Mouse (Mus musculus) bone marrow macrophage, adult 2 months (primary cell): ENCODE data around the gene Gm4969. TPM values are rescaled to one million over a fixed set of nuclear protein-coding genes. Genes with fewer than 3 reads are reported as not detected.
A peak's percentile ranks its signal among the peaks of the same experiment; 100 is the strongest.
"Not testable (repeated sequence)": the region's sequence is repeated elsewhere in the genome, so short reads cannot be mapped to it uniquely, and the experiment has no call there.

Experiments used
- H3K27ac ChIP-seq: 2 replicates; pipeline ENCODE4 v1.5.1; 2012; ENCODE audit warnings: low read depth, low read length; ENCODE audit not compliant: insufficient read depth
- H3K4me1 ChIP-seq: 2 replicates; pipeline ENCODE4 v1.6.1; 2012; ENCODE audit warnings: low read length; ENCODE audit not compliant: control insufficient read depth, insufficient read depth
- H3K4me3 ChIP-seq: 2 replicates; pipeline ENCODE4 v1.5.1; 2012; ENCODE audit warnings: mild to moderate bottlenecking, low read length, moderate library complexity; ENCODE audit not compliant: insufficient read depth
- CTCF ChIP-seq: IDR thresholded peaks from 2 replicates; pipeline ENCODE4 v1.5.1; 2012; ENCODE audit warnings: low read depth, mild to moderate bottlenecking, low read length, moderate library complexity
- POLR2A ChIP-seq: IDR thresholded peaks from 2 replicates; pipeline ENCODE4 v1.6.1; 2012; ENCODE audit warnings: mild to moderate bottlenecking, low read depth, low read length, borderline replicate concordance
- polyA plus RNA-seq: library from polyadenylated mRNA; stranded (reverse); fragments of >200 nt; gene quantifications from 2 replicates; pipeline ENCODE4 v1.2.4, GENCODE M21; 2012; ENCODE audit not compliant: missing spikeins, insufficient read depth, insufficient read length

Gm4969 gene
- polyA plus RNA-seq, 1 experiment = not detected

DNA sequence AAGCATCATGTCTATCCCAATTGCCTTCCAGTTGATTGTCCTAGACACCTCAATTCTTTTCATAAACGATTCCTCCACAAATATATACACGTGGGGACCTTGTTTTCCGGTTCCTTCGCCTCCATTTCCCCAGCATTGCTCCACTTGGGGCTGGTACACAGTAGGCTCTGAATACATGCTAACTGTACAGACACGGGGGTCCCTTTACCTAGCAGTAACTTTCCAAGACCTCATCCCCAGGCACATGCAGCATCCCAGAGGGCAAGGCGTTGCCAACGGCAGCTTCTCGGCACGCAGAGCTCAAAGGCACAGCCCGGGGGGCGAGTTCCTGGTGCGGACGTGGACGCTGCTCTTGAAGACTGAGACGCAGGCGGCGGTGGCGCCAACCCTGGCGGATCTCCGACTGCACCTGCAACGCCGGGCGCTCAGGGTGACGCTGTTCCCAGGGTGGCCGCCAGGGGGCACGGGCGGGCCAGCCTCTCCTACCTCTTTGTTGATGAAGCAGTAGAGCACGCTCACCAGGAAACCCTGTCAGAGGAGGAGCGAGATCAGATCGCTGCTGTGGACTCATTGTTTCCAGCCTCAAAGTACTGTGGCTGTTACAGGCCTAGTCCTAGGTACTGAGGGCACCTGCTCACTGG, 39.1 kb upstream of the Gm4969 start:
- TF ChIP-seq POLR2A (no peak), CTCF (peak; percentile 47)
- Histone ChIP-seq H3K4me1 (no peaks in the 10 kb centered on the region), H3K27ac (no peak overlapping the region), H3K4me3 (no peak overlapping the region)

DNA sequence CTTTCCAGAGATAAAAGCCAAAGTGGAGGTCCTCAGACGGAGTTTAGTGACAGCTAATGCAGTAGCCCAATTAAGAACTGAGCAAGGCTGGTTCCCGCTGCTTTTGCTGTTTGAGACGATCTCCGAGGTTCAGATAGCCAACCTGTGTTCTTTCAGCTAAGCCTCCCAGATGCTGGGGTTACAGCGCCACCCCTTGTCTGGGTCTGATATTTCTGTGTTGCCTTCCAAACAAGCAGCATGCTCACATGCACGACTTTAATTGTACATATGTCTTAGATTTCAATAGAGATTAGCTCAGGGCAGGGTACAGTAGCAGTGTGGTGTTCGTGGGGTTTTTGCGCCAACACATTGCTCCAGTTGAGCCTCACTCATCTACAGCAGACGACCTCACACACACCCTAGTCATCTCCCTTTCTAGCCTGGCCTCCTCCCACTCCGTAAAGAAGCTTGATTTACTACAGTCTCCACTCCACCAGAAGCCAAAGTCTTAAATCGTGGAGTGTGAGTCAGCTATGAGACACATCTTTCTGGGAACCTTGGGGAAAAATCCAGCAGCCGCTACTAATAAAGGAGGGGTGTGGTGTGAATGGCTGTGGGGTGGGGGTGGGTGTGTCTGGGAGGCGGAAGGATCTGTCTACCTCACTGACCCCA, 37.8 kb upstream of the Gm4969 start:
- Histone ChIP-seq H3K4me1 (peaks cover under 1% of the 10 kb centered on the region; the same call in 1 of the 2 replicates), H3K4me3 (no peak overlapping the region), H3K27ac (no peak overlapping the region)
- TF ChIP-seq POLR2A (no peak), CTCF (peak; percentile 17; the same call in 1 of the 2 replicates)

DNA sequence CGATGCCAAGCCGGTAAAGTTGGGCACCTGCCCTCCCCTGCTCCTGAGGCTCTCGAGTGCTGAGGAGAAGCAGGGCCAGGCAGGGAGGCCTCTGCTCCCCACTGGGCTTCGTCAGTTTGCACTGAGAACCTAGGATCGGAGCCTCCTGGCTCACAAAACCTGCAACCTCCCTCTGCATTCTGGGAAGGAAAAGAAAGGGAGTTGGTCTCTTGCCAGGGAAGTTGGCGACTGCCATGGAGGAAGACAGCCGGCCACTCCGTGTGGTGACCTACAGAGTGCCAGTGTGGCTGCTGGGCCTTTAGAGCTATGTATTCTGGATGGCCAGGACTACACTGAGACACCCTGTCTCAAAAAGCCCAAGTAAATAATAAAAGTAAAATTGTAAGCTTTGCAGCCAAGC, 36.6 kb upstream of the Gm4969 start:
- TF ChIP-seq POLR2A (no peak), CTCF (no peak)
- H3K27ac ChIP-seq = no peak overlapping the region
- H3K4me1 ChIP-seq = peaks cover 5% of the 10 kb centered on the region
- no peak overlapping the region for H3K4me3 ChIP-seq

DNA sequence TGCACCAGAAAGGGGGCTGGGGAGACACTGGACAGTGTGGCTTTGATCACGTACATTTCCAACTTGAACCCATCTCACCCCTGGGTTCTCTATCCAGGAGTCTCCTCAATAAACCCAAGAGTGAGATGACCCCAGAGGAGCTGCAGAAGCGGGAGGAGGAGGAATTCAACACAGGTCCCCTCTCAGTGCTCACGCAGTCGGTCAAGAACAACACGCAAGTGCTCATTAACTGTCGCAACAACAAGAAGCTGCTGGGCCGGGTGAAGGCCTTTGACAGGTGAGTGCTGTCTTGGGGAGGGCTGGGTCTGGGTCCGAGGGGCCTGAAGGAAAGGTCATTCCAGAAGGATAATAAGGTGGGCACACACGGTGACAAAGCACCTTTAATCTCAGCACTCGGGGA, 33.0 kb upstream of the Gm4969 start:
- peaks cover 12% of the 10 kb centered on the region for H3K4me1 ChIP-seq
- H3K4me3 ChIP-seq, H3K27ac ChIP-seq: not testable (repeated sequence)

DNA sequence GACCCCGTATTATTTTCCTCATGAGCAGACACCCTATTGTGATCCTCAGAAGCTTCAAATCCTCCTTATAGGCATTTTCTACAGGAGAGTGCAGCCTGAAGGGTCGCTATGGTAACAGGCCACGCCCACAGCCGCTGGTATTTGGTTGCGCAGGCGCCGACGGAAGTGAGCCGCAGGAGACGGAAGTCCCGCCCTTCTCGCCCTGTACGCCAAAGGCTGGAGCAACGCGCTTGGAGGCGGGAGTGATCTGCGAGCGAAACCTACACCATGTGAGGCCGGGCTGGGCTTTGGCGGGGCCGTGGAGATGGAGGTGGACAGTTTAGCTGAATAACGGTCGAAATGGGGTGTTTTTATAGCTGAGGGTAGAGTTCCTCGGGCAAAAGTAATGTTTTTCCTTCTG, 31.5 kb upstream of the Gm4969 start, which contains the start of gene Snrpd2:
Snrpd2 (plus strand) TSS at position 97 of the 400 bp plus-strand sequence.
- Histone ChIP-seq H3K27ac (peak within 1 kb of the TSS; percentile 58), H3K4me3 (peak within 1 kb of the TSS; percentile 98), H3K4me1 (peaks cover 12% of the 10 kb centered on the region)
- TF ChIP-seq CTCF (no peak), POLR2A (no peak)

DNA sequence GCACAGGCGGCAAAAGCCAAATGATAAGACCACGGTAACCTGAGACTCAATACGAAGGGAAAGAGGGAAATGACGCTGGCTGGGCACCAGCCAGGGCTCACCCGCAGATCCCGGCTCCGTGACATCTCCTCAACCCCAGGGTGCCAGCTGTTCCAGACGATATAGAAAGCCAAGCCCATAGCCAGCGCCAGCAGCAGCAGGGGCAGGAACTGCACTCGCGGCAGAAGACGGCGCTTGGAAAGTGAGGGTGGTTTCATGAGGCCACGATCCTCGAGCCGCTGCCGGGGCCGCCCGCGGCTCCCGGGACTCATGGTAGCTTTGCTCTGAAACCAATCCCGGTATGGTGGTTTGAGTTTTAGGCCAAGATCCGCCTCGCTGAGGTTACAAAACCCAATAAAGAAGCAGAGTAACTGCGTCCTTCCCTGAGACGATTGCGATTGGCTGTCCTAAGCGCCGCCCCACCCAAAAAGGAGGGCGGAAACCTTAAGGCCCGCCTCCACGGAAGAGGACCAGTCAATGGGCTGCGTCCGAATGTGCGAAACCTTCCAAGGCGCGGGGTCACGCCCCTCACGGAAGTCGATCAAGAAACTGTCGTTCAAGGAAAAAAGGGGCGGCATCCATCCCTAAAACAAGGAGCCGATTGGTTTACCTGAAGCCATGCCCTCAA, 30.8 kb upstream of the Gm4969 start, which contains the start of gene Qpctl:
Qpctl (minus strand) TSS at position 417 of the 667 bp plus-strand sequence.
- TF ChIP-seq POLR2A (no peak), CTCF (no peak)
- Histone ChIP-seq H3K4me3 (peak within 1 kb of the TSS; percentile 98), H3K4me1 (peaks cover 12% of the 10 kb centered on the region), H3K27ac (peak within 1 kb of the TSS; percentile 58)

DNA sequence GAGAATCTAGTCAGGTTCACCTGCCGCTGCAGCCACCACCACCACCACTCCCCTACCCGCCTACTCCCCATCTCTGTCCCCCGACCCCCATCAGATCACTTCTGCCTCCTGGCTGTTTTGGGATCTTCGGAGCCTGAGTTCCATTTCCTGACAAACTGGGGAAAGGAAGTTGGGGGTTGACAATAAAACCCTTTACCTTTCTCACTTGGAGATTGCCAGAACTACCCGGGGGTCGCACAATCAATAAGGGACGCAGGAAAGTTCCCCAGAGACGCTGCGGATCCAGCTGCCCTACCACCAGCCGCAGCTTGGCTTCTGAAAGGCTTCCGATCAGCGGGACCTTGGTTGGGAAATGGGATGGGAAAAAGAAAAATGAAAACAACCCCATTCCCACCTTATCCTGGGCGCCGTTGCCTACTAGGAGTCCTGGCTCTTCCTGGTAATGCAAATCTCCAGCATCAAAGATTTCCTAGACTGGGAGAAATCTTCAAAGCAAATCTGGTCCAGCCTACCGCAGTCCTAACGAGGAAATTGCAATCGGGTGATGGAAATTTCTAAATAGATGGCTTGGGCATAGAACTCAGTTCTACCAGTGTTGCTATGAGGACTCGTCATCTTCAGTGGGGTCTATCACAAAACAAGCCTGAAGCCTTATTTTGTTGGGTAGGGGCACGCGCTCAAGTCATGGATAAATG, 30.2 kb upstream of the Gm4969 start:
- H3K4me1 ChIP-seq = peaks cover 12% of the 10 kb centered on the region
- peak overlapping the region; percentile 65 for H3K4me3 ChIP-seq
- TF ChIP-seq CTCF (no peak), POLR2A (no peak)
- H3K27ac ChIP-seq = peak overlapping the region; percentile 43; the same call in 1 of the 2 replicates

DNA sequence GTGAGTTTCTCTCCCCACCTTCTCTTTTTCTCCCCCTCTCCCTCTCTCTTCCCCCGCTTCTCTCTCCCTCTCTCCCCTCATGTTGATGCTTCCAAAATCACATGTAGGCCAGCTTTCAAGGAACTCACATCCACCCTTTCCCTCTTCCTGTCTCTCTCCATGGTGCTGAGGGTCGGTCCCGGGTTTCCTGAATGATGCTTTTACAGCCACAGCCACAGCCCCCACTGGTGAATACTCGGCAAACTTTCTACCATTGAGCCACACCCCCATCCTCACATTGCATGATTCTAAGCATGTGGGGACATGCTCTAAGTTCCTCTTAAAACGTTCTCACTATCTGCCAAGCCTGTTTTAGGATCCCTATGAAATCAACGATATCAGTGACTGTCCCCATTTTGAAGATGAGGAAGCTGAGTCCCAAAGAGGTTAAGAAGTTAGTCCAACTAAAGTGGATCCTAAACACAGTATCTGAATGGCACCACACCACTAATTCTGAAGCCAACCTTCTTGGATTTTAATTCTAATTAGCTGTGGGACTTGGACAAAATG, 29.4 kb upstream of the Gm4969 start:
- no peak overlapping the region for H3K27ac ChIP-seq
- H3K4me3 ChIP-seq = no peak overlapping the region
- peaks cover 12% of the 10 kb centered on the region for H3K4me1 ChIP-seq
- TF ChIP-seq POLR2A (no peak), CTCF (no peak)

DNA sequence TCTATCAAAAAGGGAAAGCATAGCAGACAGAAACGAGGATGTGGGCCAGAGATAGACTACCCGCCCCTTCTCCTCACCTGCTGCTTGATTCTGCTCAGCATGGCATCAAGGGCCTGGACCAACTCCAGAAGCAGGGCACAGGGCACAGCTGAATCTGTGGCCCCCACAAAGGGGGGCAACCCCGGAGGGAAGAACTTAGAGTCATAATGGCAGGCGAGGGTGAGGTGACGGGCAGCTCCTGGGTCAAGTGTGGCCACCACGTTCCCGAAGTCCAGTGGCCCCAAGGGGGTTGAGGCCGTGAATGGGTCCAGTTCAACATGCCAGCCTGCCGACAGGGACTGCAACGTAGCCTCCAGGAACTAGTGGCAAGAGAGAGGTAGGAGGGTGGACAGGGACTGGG, 28.6 kb upstream of the Gm4969 start:
- TF ChIP-seq POLR2A = no peak
- no peak for TF ChIP-seq CTCF
- Histone ChIP-seq H3K4me3 (no peak overlapping the region), H3K27ac (no peak overlapping the region), H3K4me1 (peaks cover 12% of the 10 kb centered on the region)
